Mouse (Mus musculus): ENCODE measurements around the gene Adcy3. TPM values are rescaled to one million over a fixed set of nuclear protein-coding genes. Genes with fewer than 3 reads are reported as not detected.
A peak's percentile ranks its signal among the peaks of the same experiment; 100 is the strongest.

Gene Adcy3
- polyA plus RNA-seq, 1 experiment from 2014 or later: 6.1 TPM

DNA sequence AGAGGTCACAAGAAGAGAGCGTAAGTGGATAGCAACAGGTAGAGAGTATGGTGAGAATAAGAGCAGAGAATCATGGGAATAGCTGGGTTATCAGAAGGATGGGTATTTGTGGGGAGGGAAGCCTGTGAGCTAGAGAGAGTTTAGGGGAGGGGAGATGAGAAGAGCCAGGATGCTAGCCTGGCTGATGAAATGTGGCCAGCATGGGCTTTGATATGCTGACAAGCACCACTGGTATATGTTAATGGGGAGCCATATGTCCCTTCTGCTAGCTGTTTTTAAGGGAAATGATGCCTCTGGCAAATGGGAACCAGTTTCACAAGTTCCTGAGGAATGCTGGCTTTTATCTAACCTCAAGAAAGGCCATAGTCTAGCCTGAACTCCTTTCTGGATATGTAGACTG, 36.2 kb downstream of the Adcy3 start:
- H3K9ac ChIP-seq (ENCODE audit: low read length): no peak overlapping the region
- DNase-seq (ENCODE audit: low spot score) (no peak), ATAC-seq (replicated peaks; ENCODE audit: low FRiP score) (no peak)
- no peak overlapping the region for H3K4me2 ChIP-seq (ENCODE audit: low read depth, low read length, severe bottlenecking)
- no peak overlapping the region for H3K4me3 ChIP-seq (ENCODE audit: low read depth, low read length)
- no peaks in the 10 kb centered on the region for H3K36me3 ChIP-seq (ENCODE audit: control insufficient read depth, insufficient read depth, low read length)
- no peaks in the 10 kb centered on the region for H3K9me3 ChIP-seq (ENCODE audit: control insufficient read depth, low read length)
- H3K27ac ChIP-seq (ENCODE audit: low read depth, low read length): no peak overlapping the region
- no peaks in the 10 kb centered on the region for H3K27me3 ChIP-seq (ENCODE audit: control insufficient read depth, insufficient read depth, low read length)
- no peaks in the 10 kb centered on the region for H3K4me1 ChIP-seq (replicated peaks; ENCODE audit: control insufficient read depth, insufficient read depth, low read length)
- 100% methylated on average over 1 of the region's 1 CpGs for WGBS

DNA sequence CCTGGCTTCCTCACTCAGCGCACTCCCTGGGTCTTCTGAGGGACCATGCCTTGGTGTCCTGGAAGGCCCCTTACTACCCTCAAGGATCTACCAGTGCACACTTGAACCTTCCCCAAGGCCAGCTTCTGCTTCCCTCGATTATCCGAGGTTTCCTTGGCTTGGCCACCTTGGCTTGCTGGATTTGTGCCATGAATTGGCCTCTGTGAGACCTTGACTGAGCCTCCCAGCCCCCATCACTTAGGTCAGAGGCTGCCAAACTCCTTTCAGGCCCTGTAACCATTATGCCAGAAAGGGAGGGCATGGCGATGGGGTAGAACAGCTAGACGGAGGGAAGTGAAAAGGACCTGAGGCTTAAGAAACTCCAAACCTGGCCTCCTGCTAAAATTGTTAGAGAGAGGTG, 36.7 kb downstream of the Adcy3 start:
- Histone ChIP-seq H3K4me1 (replicated peaks; ENCODE audit: control insufficient read depth, insufficient read depth, low read length) (no peaks in the 10 kb centered on the region), H3K27ac (ENCODE audit: low read depth, low read length) (no peak overlapping the region), H3K9me3 (ENCODE audit: control insufficient read depth, low read length) (no peaks in the 10 kb centered on the region), H3K9ac (ENCODE audit: low read length) (no peak overlapping the region), H3K4me3 (ENCODE audit: low read depth, low read length) (no peak overlapping the region), H3K36me3 (ENCODE audit: control insufficient read depth, insufficient read depth, low read length) (no peaks in the 10 kb centered on the region), H3K27me3 (ENCODE audit: control insufficient read depth, insufficient read depth, low read length) (no peaks in the 10 kb centered on the region), H3K4me2 (ENCODE audit: low read depth, low read length, severe bottlenecking) (no peak overlapping the region)
- no peak for DNase-seq (ENCODE audit: low spot score)
- no peak for ATAC-seq (replicated peaks; ENCODE audit: low FRiP score)
- WGBS: 87% methylated on average over 5 of the region's 5 CpGs

DNA sequence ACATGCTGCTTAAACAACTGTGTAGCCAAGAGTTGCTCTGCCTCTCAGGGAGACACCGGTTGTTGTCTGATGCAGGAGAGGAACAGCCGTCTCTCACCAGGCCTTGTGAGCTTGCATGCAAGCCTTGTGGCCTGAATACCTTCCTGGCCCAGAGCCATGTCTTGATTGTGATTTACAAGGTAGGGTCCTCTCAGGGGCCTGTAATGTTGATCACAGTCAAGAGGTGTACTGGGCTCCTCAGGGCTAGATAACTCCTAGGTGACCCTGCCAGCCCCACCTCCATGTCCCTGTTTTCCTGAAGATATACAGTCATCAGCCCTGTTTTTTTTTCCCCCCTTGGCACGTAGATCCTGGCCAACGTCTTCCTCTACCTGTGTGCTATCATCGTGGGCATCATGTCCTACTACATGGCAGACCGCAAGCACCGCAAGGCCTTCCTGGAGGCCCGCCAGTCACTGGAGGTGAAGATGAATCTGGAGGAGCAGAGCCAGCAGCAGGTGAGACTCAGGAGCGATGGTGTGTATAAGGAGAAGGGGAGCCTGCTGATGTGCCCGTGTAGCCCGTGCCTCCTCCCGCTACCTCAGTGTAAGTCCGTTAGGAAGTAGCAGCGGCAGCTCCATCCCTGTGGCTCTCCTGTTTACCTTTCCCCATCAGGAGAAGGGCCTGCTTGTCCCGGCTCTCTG, 40.3 kb downstream of the Adcy3 start:
- Histone ChIP-seq H3K36me3 (ENCODE audit: control insufficient read depth, insufficient read depth, low read length) (no peaks in the 10 kb centered on the region), H3K9me3 (ENCODE audit: control insufficient read depth, low read length) (no peaks in the 10 kb centered on the region), H3K27me3 (ENCODE audit: control insufficient read depth, insufficient read depth, low read length) (no peaks in the 10 kb centered on the region), H3K4me2 (ENCODE audit: low read depth, low read length, severe bottlenecking) (no peak overlapping the region), H3K9ac (ENCODE audit: low read length) (no peak overlapping the region), H3K4me3 (ENCODE audit: low read depth, low read length) (no peak overlapping the region), H3K4me1 (replicated peaks; ENCODE audit: control insufficient read depth, insufficient read depth, low read length) (no peaks in the 10 kb centered on the region), H3K27ac (ENCODE audit: low read depth, low read length) (no peak overlapping the region)
- ATAC-seq (replicated peaks; ENCODE audit: low FRiP score): no peak
- WGBS: 88% methylated on average over 15 of the region's 15 CpGs
- DNase-seq (ENCODE audit: low spot score): no peak

DNA sequence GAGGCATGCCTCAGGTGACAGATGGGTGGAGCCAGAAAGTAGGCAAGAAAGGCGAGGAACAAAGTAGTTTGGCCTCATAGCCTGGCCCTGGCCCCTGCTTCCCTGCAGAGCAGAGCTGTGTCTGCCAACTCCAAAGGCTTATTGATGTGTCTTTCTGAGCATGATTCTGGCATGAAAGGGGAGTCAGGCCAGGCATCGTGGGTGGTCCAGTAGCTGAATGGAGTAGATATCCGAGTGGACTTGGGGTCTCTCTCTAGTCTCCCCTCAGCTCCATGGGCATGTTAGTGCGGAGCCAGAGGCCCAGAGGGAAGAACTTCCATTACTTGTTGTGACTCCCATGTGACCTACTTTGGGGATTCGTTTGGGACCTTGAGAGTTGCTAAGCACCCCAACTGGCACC, 45.9 kb downstream of the Adcy3 start:
- Histone ChIP-seq H3K4me3 (ENCODE audit: low read depth, low read length) (no peak overlapping the region), H3K4me2 (ENCODE audit: low read depth, low read length, severe bottlenecking) (no peak overlapping the region), H3K9ac (ENCODE audit: low read length) (no peak overlapping the region), H3K9me3 (ENCODE audit: control insufficient read depth, low read length) (no peaks in the 10 kb centered on the region), H3K27me3 (ENCODE audit: control insufficient read depth, insufficient read depth, low read length) (no peaks in the 10 kb centered on the region), H3K27ac (ENCODE audit: low read depth, low read length) (no peak overlapping the region), H3K36me3 (ENCODE audit: control insufficient read depth, insufficient read depth, low read length) (no peaks in the 10 kb centered on the region), H3K4me1 (replicated peaks; ENCODE audit: control insufficient read depth, insufficient read depth, low read length) (no peaks in the 10 kb centered on the region; the same call in 1 of the 2 replicates)
- DNase-seq (ENCODE audit: low spot score) (no peak), ATAC-seq (replicated peaks; ENCODE audit: low FRiP score) (no peak)
- 41% methylated on average over 5 of the region's 5 CpGs for WGBS

DNA sequence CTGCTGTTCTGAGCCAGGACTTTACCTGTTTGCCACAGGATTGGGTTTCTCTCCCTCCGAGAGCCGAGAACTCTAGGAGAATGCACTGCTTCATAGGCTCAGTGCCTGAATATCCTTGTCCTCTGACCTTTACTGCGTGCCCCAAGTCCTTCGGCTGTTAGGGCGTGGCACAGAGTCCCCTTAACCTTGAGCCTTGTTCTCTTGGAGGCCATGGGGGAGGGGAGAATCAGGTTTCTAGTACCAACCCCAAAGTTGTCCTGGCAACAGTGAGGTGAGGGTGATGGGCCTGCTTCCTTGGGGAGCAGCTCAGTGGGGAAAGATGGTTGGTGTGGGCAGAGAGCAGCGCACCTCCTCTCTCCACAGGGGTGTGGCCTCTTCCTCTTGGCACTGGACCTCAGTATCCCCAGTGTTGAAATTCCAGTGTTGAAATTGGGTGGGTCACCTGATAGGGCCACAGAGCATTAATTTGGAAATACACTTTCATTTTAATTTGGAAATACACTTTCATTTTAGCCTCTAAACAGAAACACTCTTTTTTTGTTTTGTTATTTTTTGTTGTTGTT, 46.8 kb downstream of the Adcy3 start:
- no peak for DNase-seq (ENCODE audit: low spot score)

DNA sequence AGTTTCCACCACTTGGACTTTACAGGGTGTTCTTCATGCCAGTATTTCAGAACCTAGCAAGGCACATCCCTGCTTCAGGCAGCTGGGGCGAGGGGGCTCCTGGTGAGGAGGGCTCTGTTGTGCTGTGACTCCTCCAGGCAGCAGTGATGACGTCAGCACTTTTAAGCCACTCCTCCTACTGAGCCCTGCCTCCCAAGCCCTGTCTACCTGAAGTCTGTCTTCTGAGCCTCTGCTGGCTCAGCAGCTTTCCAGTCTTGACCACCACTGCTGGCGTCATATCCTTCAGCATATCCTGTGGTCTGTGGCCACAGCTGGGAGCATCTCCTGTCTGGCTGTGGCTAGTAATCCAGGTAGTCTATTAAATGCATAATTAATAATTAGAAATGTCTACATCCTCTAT, 47.6 kb downstream of the Adcy3 start:
- Histone ChIP-seq H3K4me1 (replicated peaks; ENCODE audit: control insufficient read depth, insufficient read depth, low read length) (no peaks in the 10 kb centered on the region; the same call in 1 of the 2 replicates), H3K4me2 (ENCODE audit: low read depth, low read length, severe bottlenecking) (no peak overlapping the region), H3K4me3 (ENCODE audit: low read depth, low read length) (no peak overlapping the region), H3K27me3 (ENCODE audit: control insufficient read depth, insufficient read depth, low read length) (no peaks in the 10 kb centered on the region), H3K9me3 (ENCODE audit: control insufficient read depth, low read length) (no peaks in the 10 kb centered on the region), H3K36me3 (ENCODE audit: control insufficient read depth, insufficient read depth, low read length) (no peaks in the 10 kb centered on the region), H3K9ac (ENCODE audit: low read length) (no peak overlapping the region), H3K27ac (ENCODE audit: low read depth, low read length) (no peak overlapping the region)
- no peak for ATAC-seq (replicated peaks; ENCODE audit: low FRiP score)
- no peak for DNase-seq (ENCODE audit: low spot score)
- WGBS: 67% methylated on average over 3 of the region's 3 CpGs

More for the DNA sequence above, 46.8 kb downstream of the Adcy3 start:
- 87% methylated on average over 6 of the region's 6 CpGs for WGBS
- Histone ChIP-seq H3K4me3 (ENCODE audit: low read depth, low read length) (no peak overlapping the region), H3K4me2 (ENCODE audit: low read depth, low read length, severe bottlenecking) (no peak overlapping the region), H3K9me3 (ENCODE audit: control insufficient read depth, low read length) (no peaks in the 10 kb centered on the region), H3K4me1 (replicated peaks; ENCODE audit: control insufficient read depth, insufficient read depth, low read length) (no peaks in the 10 kb centered on the region; the same call in 1 of the 2 replicates), H3K27me3 (ENCODE audit: control insufficient read depth, insufficient read depth, low read length) (no peaks in the 10 kb centered on the region), H3K9ac (ENCODE audit: low read length) (no peak overlapping the region), H3K36me3 (ENCODE audit: control insufficient read depth, insufficient read depth, low read length) (no peaks in the 10 kb centered on the region), H3K27ac (ENCODE audit: low read depth, low read length) (no peak overlapping the region)
- no peak for ATAC-seq (replicated peaks; ENCODE audit: low FRiP score)

DNA sequence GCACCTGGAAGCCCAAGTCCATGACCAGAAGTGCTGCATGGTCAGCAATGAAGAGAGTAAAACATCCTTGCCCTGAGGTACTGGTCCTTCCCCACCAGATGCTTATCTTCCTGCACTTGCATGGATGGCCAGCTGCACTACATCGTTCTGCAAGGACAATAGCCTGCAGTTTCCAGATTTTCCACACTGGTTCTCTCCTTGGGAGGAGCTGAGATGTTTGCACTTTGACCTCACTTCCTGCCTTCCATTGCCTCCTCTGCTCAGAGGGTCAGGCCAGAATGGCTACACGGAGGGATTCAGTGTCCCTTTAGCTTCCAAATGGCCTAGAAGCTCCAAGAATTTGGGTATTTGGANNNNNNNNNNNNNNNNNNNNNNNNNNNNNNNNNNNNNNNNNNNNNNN, 51.7 kb downstream of the Adcy3 start:
- Histone ChIP-seq H3K27me3 (ENCODE audit: control insufficient read depth, insufficient read depth, low read length) (no peaks in the 10 kb centered on the region), H3K9me3 (ENCODE audit: control insufficient read depth, low read length) (no peaks in the 10 kb centered on the region), H3K27ac (ENCODE audit: low read depth, low read length) (no peak overlapping the region), H3K36me3 (ENCODE audit: control insufficient read depth, insufficient read depth, low read length) (no peaks in the 10 kb centered on the region), H3K4me3 (ENCODE audit: low read depth, low read length) (no peak overlapping the region), H3K4me2 (ENCODE audit: low read depth, low read length, severe bottlenecking) (no peak overlapping the region), H3K4me1 (replicated peaks; ENCODE audit: control insufficient read depth, insufficient read depth, low read length) (peaks cover 5% of the 10 kb centered on the region), H3K9ac (ENCODE audit: low read length) (no peak overlapping the region)
- WGBS: 74% methylated on average over 2 of the region's 2 CpGs
- DNase-seq (ENCODE audit: low spot score) (no peak), ATAC-seq (replicated peaks; ENCODE audit: low FRiP score) (no peak)

DNA sequence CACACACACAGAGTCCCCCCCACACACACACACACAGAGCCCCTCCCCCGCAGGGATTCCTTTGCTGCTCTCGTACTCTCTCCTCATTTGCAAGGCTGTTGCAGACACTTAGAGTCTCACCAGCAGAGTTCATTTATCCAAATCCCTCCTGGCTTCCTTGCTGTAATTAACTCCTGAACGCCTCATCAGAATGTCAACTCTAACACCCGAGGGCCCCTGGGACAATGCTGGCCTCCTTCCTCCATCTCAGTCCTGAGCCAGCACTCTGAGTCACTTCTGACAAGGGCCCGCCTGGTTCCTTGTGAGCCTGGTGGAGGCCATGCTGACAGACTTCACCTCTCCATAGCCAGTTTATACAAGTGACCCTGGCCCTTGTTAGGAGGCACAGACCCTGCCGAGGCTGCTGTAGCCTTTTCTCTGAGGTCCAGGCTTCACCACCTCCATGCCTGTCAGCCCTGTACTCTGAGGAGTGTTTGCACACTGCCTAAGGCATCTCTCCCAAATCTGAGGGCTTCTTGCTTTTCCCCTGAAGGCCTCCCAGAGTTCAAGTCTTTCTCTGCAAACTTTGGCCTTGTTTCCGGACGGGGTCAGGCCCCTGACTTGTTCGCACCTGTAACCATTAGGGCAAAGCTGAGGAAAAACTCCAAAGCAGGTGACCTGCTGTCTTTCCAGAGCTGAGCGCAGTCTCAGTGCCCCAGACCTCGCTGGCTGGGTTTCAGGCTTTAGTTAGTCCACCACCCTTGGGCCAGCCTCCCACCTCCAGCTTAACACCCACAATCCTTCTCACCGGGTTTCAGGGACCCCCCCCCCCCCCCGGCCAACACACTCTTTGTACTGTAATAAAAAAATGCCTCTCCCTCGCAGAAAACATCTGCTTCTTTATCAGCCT, 55.5 kb downstream of the Adcy3 start:
- WGBS: 27% methylated on average over 14 of the region's 14 CpGs
- peak overlapping the region; percentile 14 for H3K27ac ChIP-seq (ENCODE audit: low read depth, low read length)
- no peak overlapping the region for H3K9ac ChIP-seq (ENCODE audit: low read length)
- H3K4me2 ChIP-seq (ENCODE audit: low read depth, low read length, severe bottlenecking): no peak overlapping the region
- no peaks in the 10 kb centered on the region for H3K27me3 ChIP-seq (ENCODE audit: control insufficient read depth, insufficient read depth, low read length)
- H3K4me3 ChIP-seq (ENCODE audit: low read depth, low read length): no peak overlapping the region
- peak; percentile 77 for ATAC-seq (replicated peaks; ENCODE audit: low FRiP score)
- no peaks in the 10 kb centered on the region for H3K9me3 ChIP-seq (ENCODE audit: control insufficient read depth, low read length)
- H3K36me3 ChIP-seq (ENCODE audit: control insufficient read depth, insufficient read depth, low read length): no peaks in the 10 kb centered on the region
- H3K4me1 ChIP-seq (replicated peaks; ENCODE audit: control insufficient read depth, insufficient read depth, low read length): peaks cover 5% of the 10 kb centered on the region
- peak; percentile 80 for DNase-seq (ENCODE audit: low spot score)
